Mouse (Mus musculus) bone marrow, adult 2 months (tissue): Measurements from ENCODE around the gene Qpctl.

ENCODE experiments used
- CTCF ChIP-seq: fragments of 200-500 bp; IDR thresholded peaks from 2 replicates; pipeline ENCODE4 v1.5.1; 2011; ENCODE audit warnings: low read length, control low read depth; ENCODE audit not compliant: control insufficient read depth, insufficient read depth
- POLR2A ChIP-seq: fragments of 200-500 bp; IDR thresholded peaks from 2 replicates; pipeline ENCODE4 v1.6.1; 2011; ENCODE audit warnings: low read depth, mild to moderate bottlenecking, control low read depth, low read length, borderline replicate concordance; ENCODE audit not compliant: control insufficient read depth

- no peak for TF ChIP-seq CTCF
- TF ChIP-seq POLR2A = no peak
Measured at GRCm38 (mm10) chr7:19146793-19147192, 2.3 kb downstream of the Qpctl start.
